Mouse (Mus musculus): ENCODE measurements around the gene Raver1.

DNA sequence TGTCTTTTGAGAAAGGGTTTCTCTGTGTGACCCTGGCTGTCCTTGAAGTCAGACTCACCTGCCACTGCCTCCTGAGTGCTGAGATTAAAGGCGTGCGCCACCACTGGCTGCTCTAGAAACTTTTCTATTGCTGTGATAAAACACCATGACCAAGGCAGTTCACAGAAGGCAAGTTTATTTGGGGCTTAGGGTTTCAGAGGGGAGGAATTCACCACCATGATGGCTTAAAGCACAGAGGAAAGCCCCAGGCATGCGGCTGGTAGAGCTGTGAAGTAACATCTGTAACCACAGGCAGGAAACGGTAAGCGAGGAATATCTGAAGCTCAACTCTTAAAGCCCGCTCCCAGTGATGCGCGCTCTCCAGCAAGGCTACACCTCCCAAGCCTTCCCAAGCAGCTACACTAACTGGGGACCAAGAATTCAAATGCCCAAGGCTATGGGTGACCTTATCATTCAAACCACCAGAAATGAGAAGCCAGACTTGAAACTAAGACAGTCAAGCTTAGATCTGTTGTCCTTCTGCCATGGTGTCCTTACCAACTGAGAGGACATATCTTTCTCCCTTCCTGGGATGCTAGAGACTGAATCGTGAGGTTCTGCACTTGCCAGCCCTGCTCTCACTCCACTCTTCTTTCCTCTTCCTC lies 41.4 kb upstream of the Raver1 start:
- TF ChIP-seq CTCF (IDR thresholded peaks at IDR 0.05; ENCODE audit: extremely low read depth, insufficient read length, insufficient replicate concordance, low read depth, low read length) (no peak), POLR2A (IDR thresholded peaks at IDR 0.05; ENCODE audit: low read depth, low read length) (no peak)
